Mouse (Mus musculus) urinary bladder, postnatal 0 days (tissue): ENCODE results near the gene Abt1. TPM values are rescaled to one million over a fixed set of nuclear protein-coding genes. Genes with fewer than 3 reads are reported as not detected.

Experiments
- polyA plus RNA-seq: library from polyadenylated mRNA; unstranded; fragments of >200 nt; fragmentation: Nextera tagmentation; extraction: Ambion mirVana; gene quantifications from 2 replicates; pipeline ENCODE4 v1.2.1, GENCODE M21; 2015

The Abt1 gene
- 7.0 and 8.6 TPM in 2 replicates for polyA plus RNA-seq

GRCm38 (mm10) chr13:23423286-23424051, at the start of gene Abt1:
Gene Abt1, minus strand, starts transcription at chr13:23423866.

GRCm38 (mm10) chr13:23465600-23466109, 42.0 kb upstream of the Abt1 start, which contains the start of gene Btn1a1:
Gene Btn1a1, minus strand, starts transcription at chr13:23465901.

GRCm38 (mm10) chr13:23368583-23369420, 54.9 kb downstream of the Abt1 start, which contains the start of gene Zfp322a:
Gene Zfp322a, minus strand, starts transcription at chr13:23369208.

Other genes with a start within 250 kb of the Abt1 start
- not detected in 2 replicates for gene Vmn1r220, start 235.9 kb downstream of the Abt1 start, polyA plus RNA-seq
- not detected in 2 replicates for gene Vmn1r221, start 209.7 kb downstream of the Abt1 start, polyA plus RNA-seq
- gene Vmn1r222, start 187.9 kb downstream of the Abt1 start, polyA plus RNA-seq: not detected in 2 replicates
- gene Vmn1r223, start 176.7 kb downstream of the Abt1 start, polyA plus RNA-seq: not detected in 2 replicates
- gene Zfp322a, start 54.7 kb downstream of the Abt1 start, polyA plus RNA-seq: 19.6 and 25.9 TPM in 2 replicates
- not detected in 2 replicates for gene Btn1a1, start 42.0 kb upstream of the Abt1 start, polyA plus RNA-seq
- not detected in 2 replicates for gene Btn2a2, start 65.0 kb upstream of the Abt1 start, polyA plus RNA-seq
- 24.9 and 35.3 TPM in 2 replicates for gene Hist1h4h, start 107.2 kb upstream of the Abt1 start, polyA plus RNA-seq
- gene Hist1h2af, start 110.0 kb upstream of the Abt1 start, polyA plus RNA-seq: 1.5 and 3.4 TPM in 2 replicates
- 1.7 and 2.1 TPM in 2 replicates for gene Hist1h3g, start 111.6 kb upstream of the Abt1 start, polyA plus RNA-seq
- 0.54 and 0.58 TPM in 2 replicates for gene Hist1h2bh, start 119.5 kb upstream of the Abt1 start, polyA plus RNA-seq
- 0.28 and 0.43 TPM in 2 replicates for gene Hist1h3f, start 120.2 kb upstream of the Abt1 start, polyA plus RNA-seq
- not detected in 2 replicates for gene Hist1h4f, start 127.8 kb upstream of the Abt1 start, polyA plus RNA-seq
- 0.58 and 0.60 TPM in 2 replicates for gene Hist1h1d, start 129.4 kb upstream of the Abt1 start, polyA plus RNA-seq
- 1.8 and 2.0 TPM in 2 replicates for gene Hist1h3e, start 138.5 kb upstream of the Abt1 start, polyA plus RNA-seq
- gene Hist1h2ae, start 147.4 kb upstream of the Abt1 start, polyA plus RNA-seq: 14.0 and 18.1 TPM in 2 replicates
- gene Hist1h2bg, start 147.5 kb upstream of the Abt1 start, polyA plus RNA-seq: 10.7 and 21.8 TPM in 2 replicates
- gene Hist1h2bf, start 150.3 kb upstream of the Abt1 start, polyA plus RNA-seq: 1.5 and 2.6 TPM in 2 replicates
- 1.7 and 1.9 TPM in 2 replicates for gene Hist1h2ad, start 150.5 kb upstream of the Abt1 start, polyA plus RNA-seq
- gene Hist1h3d, start 151.9 kb upstream of the Abt1 start, polyA plus RNA-seq: 2.9 and 3.4 TPM in 2 replicates
- gene Hist1h4d, start 157.7 kb upstream of the Abt1 start, polyA plus RNA-seq: 24.3 and 29.2 TPM in 2 replicates
- 1.1 and 1.4 TPM in 2 replicates for gene Hist1h2be, start 197.3 kb upstream of the Abt1 start, polyA plus RNA-seq
- gene Hist1h1e, start 198.7 kb upstream of the Abt1 start, polyA plus RNA-seq: 5.4 and 5.8 TPM in 2 replicates